Mouse (Mus musculus) MN1 (cell line): ENCODE measurements around the gene Srd5a2.

Source experiments
- DNase-seq: peaks from one replicate; pipeline ENCODE4 v3.0.0-alpha.2; 2016; ENCODE audit warnings: low spot score

The Srd5a2 gene

GRCm38 (mm10) chr17:73984508-73984907, 63.2 kb downstream of the Srd5a2 start:
- no peak for DNase-seq

DNA sequence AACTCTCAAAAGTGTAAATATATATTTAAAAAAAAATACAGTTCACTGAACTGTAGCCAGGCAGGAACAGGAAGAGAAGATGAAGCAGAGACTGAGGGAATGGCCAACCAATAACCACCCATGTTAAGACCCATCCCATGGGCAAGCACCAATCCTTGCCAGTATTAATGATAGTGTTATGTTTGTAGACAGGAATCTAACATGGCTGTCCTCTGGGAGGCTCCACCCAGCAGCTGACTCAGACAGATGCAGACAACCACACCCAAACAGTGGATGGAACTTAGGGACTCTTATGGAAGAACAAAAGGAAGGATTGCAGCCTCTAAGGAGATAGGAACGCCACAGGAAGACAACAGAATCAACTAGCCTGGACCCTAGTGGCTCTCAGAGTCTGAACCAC, 64.8 kb downstream of the Srd5a2 start:
- DNase-seq: no peak

GRCm38 (mm10) chr17:73976066-73976465, 71.7 kb downstream of the Srd5a2 start:
- no peak for DNase-seq

DNA sequence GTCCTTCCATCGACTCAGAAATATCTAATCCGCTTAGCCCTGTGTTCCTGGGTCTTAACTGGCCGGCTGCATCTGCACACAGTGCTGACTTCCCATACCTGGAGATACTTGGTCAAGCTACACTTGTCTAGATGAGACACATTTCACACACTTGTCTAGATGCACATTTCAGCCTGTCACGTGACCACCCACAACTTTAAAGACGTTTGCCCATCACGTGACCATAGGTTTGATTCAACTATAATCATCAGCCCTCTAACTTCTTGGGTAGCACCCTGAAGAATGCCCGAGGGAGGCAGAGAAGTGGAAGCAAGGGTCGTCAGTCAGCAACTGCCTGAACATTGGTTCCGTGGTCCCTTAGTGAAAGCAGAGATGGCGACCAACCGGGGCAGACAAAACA, 75.1 kb downstream of the Srd5a2 start:
- no peak for DNase-seq

GRCm38 (mm10) chr17:73971291-73971690, 76.4 kb downstream of the Srd5a2 start:
- no peak for DNase-seq

- no peak for DNase-seq
Measured at GRCm38 (mm10) chr17:73970361-73971027, 77.2 kb downstream of the Srd5a2 start.
